14 mouse cellular contexts compared by ENCODE assay signal in the genomic region with DNA sequence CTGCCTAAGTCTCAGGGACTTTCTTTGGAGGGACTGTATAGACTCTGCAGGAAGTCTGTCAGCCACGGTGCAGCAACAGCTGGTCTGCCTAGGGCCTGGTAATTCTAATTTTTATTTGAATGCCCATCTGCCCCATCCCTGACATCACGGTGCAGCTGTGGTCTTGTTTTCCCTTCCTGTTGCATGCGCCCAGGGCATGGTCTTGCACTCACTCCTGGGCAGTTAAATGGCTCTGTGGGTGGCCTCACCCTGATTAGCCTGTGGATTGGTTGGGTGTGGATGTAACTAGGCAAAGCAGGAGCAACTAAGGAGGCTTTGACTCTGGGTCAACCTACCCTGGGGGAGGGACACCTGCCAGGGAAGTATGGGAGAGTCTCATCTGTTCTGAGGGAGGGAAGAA. TPM values are rescaled to one million over a fixed set of nuclear protein-coding genes. Genes with fewer than 3 reads are reported as not detected.
DNase-seq lines count a peak whose midpoint lies in the region; ATAC-seq lines count a peak whose summit lies in the region.
"Had no signal": no experiment of that assay in that cellular context is flagged by ENCODE, and none has a peak within 500 bp of the region (broad histone marks: within the 10 kb centered on the region; RNA-seq: fewer than 3 reads in every experiment).

No protein-coding gene starts in this region.

- 0 out of 2 replicates have a peak, but pooled peaks cover 5% of the 10 kb centered on the region for H3K27me3 ChIP-seq in intestine, embryonic 14.5 days (replicated peaks; ENCODE audit: control insufficient read depth, insufficient read depth, low read length)
- H3K27me3 ChIP-seq in intestine, embryonic 16.5 days (replicated peaks; ENCODE audit: control insufficient read depth, insufficient read depth, low read length) = no peaks in the 10 kb centered on the region
- no peaks in the 10 kb centered on the region for H3K27me3 ChIP-seq in limb, embryonic 13.5 days
- no peaks in the 10 kb centered on the region for H3K27me3 ChIP-seq in heart, embryonic 11.5 days (ENCODE audit: control insufficient read depth, insufficient read depth, low read length)

- WGBS in intestine, embryonic 14.5 days = 38% methylated on average over 3 of the region's 3 CpGs
- 38% methylated on average over 3 of the region's 3 CpGs for WGBS in intestine, embryonic 16.5 days
- WGBS in limb, embryonic 13.5 days = 17% methylated on average over 3 of the region's 3 CpGs
- 42% methylated on average over 3 of the region's 3 CpGs for WGBS in heart, embryonic 11.5 days (ENCODE audit: insufficient replicate concordance)

- ATAC-seq in intestine, embryonic 14.5 days (replicated peaks; ENCODE audit: low FRiP score, low TSS enrichment, low read depth) = 0 out of 2 replicates have a peak, but pooled peaks have one; percentile 37
- ATAC-seq in intestine, embryonic 16.5 days = no peak
- peak; percentile 49 for ATAC-seq in limb, embryonic 13.5 days (ENCODE audit: low FRiP score, low read depth)
- ATAC-seq in megakaryocyte progenitor cell, adult 5-6 weeks (replicated peaks; ENCODE audit: poor library complexity) = no peak
- no peak for ATAC-seq in heart, embryonic 11.5 days (replicated peaks; ENCODE audit: insufficient number of reproducible peaks, low FRiP score, low TSS enrichment)

- H3K4me2 ChIP-seq in intestine, embryonic 14.5 days (ENCODE audit: low read length) = no peak overlapping the region
- H3K4me2 ChIP-seq in intestine, embryonic 16.5 days (ENCODE audit: low read depth, low read length) = no peak overlapping the region
- no peak overlapping the region for H3K4me2 ChIP-seq in limb, embryonic 13.5 days (replicated peaks)
- H3K4me2 ChIP-seq in heart, embryonic 11.5 days = no peak overlapping the region
- H3K4me2 ChIP-seq: heart, embryonic 12.5 days had no signal

- H3K4me3 ChIP-seq in intestine, embryonic 14.5 days (ENCODE audit: low read depth, low read length) = no peak overlapping the region
- H3K4me3 ChIP-seq in intestine, embryonic 16.5 days (ENCODE audit: low read length) = no peak overlapping the region
- no peak overlapping the region for H3K4me3 ChIP-seq in limb, embryonic 13.5 days
- H3K4me3 ChIP-seq in heart, embryonic 11.5 days (ENCODE audit: low read depth, low read length) = no peak overlapping the region
- H3K4me3 ChIP-seq: heart, embryonic 12.5 days had no signal

- H3K9ac ChIP-seq in intestine, embryonic 14.5 days (ENCODE audit: low read length) = no peak overlapping the region
- no peak overlapping the region for H3K9ac ChIP-seq in intestine, embryonic 16.5 days (ENCODE audit: low read depth, low read length)
- no peak overlapping the region for H3K9ac ChIP-seq in limb, embryonic 13.5 days
- no peak overlapping the region for H3K9ac ChIP-seq in heart, embryonic 11.5 days (ENCODE audit: low read depth, low read length)
- H3K9ac ChIP-seq: heart, embryonic 12.5 days had no signal

- DNase-seq in intestine, embryonic 14.5 days (ENCODE audit: low spot score) = no peak
- DNase-seq in ES-CJ7 (ENCODE audit: low read depth, low spot score) = peak; percentile 69
- DNase-seq in embryo, embryonic 10.5 days (ENCODE audit: low spot score) = peak; percentile 32
- DNase-seq: adrenal gland, postnatal 14 days; cerebellum, postnatal 36 days; kidney, postnatal 10 days; thymus, postnatal 4 days had no signal

- no peaks in the 10 kb centered on the region for H3K9me3 ChIP-seq in intestine, embryonic 14.5 days (ENCODE audit: control insufficient read depth, low read length)
- no peaks in the 10 kb centered on the region for H3K9me3 ChIP-seq in intestine, embryonic 16.5 days (ENCODE audit: control insufficient read depth, low read length)
- no peaks in the 10 kb centered on the region for H3K9me3 ChIP-seq in limb, embryonic 13.5 days
- no peaks in the 10 kb centered on the region for H3K9me3 ChIP-seq in heart, embryonic 11.5 days (replicated peaks; ENCODE audit: control insufficient read depth, low read length)
- H3K9me3 ChIP-seq: heart, embryonic 12.5 days had no signal

- no peak overlapping the region for H3K27ac ChIP-seq in intestine, embryonic 14.5 days (ENCODE audit: low read depth)
- H3K27ac ChIP-seq in intestine, embryonic 16.5 days (ENCODE audit: low read length) = no peak overlapping the region
- H3K27ac ChIP-seq in limb, embryonic 13.5 days = no peak overlapping the region
- no peak overlapping the region for H3K27ac ChIP-seq in heart, embryonic 11.5 days (ENCODE audit: low read depth, low read length)

- no peaks in the 10 kb centered on the region for H3K36me3 ChIP-seq in intestine, embryonic 14.5 days (ENCODE audit: control insufficient read depth, insufficient read depth, low read length)
- H3K36me3 ChIP-seq in intestine, embryonic 16.5 days (ENCODE audit: control insufficient read depth, insufficient read depth, low read length) = no peaks in the 10 kb centered on the region
- no peaks in the 10 kb centered on the region for H3K36me3 ChIP-seq in limb, embryonic 13.5 days
- no peaks in the 10 kb centered on the region for H3K36me3 ChIP-seq in heart, embryonic 11.5 days (ENCODE audit: control insufficient read depth, insufficient read depth, low read length)
- H3K36me3 ChIP-seq: heart, embryonic 12.5 days had no signal

- peaks cover 16% of the 10 kb centered on the region for H3K4me1 ChIP-seq in intestine, embryonic 14.5 days (replicated peaks; ENCODE audit: control insufficient read depth, insufficient read depth, low read length)
- peaks cover 4% of the 10 kb centered on the region; the same call in 1 of the 2 replicates for H3K4me1 ChIP-seq in intestine, embryonic 16.5 days (ENCODE audit: control insufficient read depth, insufficient read depth, low read length)
- H3K4me1 ChIP-seq in limb, embryonic 13.5 days = peaks cover 47% of the 10 kb centered on the region
- peaks cover 15% of the 10 kb centered on the region for H3K4me1 ChIP-seq in heart, embryonic 11.5 days (ENCODE audit: control insufficient read depth, insufficient read depth, low read length)

RNA-seq across cellular contexts. Expression of a gene that starts 35.2 kb away (rescaled TPM):
- polyA plus RNA-seq in intestine, embryonic 14.5 days (2014; fragmentation: Nextera tagmentation; extraction: Ambion mirVana) = 2.4 and 2.7 TPM in 2 replicates
- polyA plus RNA-seq in intestine, embryonic 16.5 days (2015; fragmentation: Nextera tagmentation; extraction: Ambion mirVana) = 5.0 and 5.3 TPM in 2 replicates
- polyA plus RNA-seq in limb, embryonic 13.5 days (2015; fragmentation: Nextera tagmentation; extraction: Ambion mirVana) = 22.6 and 23.7 TPM in 2 replicates
- not detected in 2 replicates for total RNA-seq in megakaryocyte progenitor cell, adult 5-6 weeks (2015)
- total RNA-seq in megakaryocyte progenitor cell, adult 5-6 weeks (2017) = 0.44 TPM in 1 of 2 replicates, not detected in the other
- polyA plus RNA-seq in heart, embryonic 11.5 days (2014; fragmentation: Nextera tagmentation; extraction: Ambion mirVana) = 1.0 and 1.7 TPM in 2 replicates

RNA-seq across cellular contexts. Expression of a gene that starts 44.2 kb away (rescaled TPM):
- 15.8 and 18.7 TPM in 2 replicates for polyA plus RNA-seq in intestine, embryonic 14.5 days (2014; fragmentation: Nextera tagmentation; extraction: Ambion mirVana)
- 32.4 and 35.9 TPM in 2 replicates for polyA plus RNA-seq in intestine, embryonic 16.5 days (2015; fragmentation: Nextera tagmentation; extraction: Ambion mirVana)
- polyA plus RNA-seq in limb, embryonic 13.5 days (2015; fragmentation: Nextera tagmentation; extraction: Ambion mirVana) = 12.3 and 12.4 TPM in 2 replicates
- total RNA-seq in megakaryocyte progenitor cell, adult 5-6 weeks (2015) = 41.4 and 52.2 TPM in 2 replicates
- total RNA-seq in megakaryocyte progenitor cell, adult 5-6 weeks (2017) = 46.4 and 58.3 TPM in 2 replicates
- 9.3 and 9.7 TPM in 2 replicates for polyA plus RNA-seq in heart, embryonic 11.5 days (2014; fragmentation: Nextera tagmentation; extraction: Ambion mirVana)

RNA-seq across cellular contexts. Expression of a gene that starts 52.2 kb away (rescaled TPM):
- 0.04 and 0.46 TPM in 2 replicates for polyA plus RNA-seq in intestine, embryonic 14.5 days (2014; fragmentation: Nextera tagmentation; extraction: Ambion mirVana)
- 0.09 and 0.22 TPM in 2 replicates for polyA plus RNA-seq in intestine, embryonic 16.5 days (2015; fragmentation: Nextera tagmentation; extraction: Ambion mirVana)
- 1.8 TPM in 2 replicates for polyA plus RNA-seq in limb, embryonic 13.5 days (2015; fragmentation: Nextera tagmentation; extraction: Ambion mirVana)
- 0.17 and 1.1 TPM in 2 replicates for total RNA-seq in megakaryocyte progenitor cell, adult 5-6 weeks (2015)
- 0.25 and 0.37 TPM in 2 replicates for total RNA-seq in megakaryocyte progenitor cell, adult 5-6 weeks (2017)
- 0.27 and 0.49 TPM in 2 replicates for polyA plus RNA-seq in heart, embryonic 11.5 days (2014; fragmentation: Nextera tagmentation; extraction: Ambion mirVana)
- total RNA-seq: gastrocnemius, adult 8-10 months had no signal
- polyA plus RNA-seq: liver, adult 2 months had no signal

Comparison
In these comparisons a context has a peak if more than half of its experiments do, and no peak if none do; other contexts are left out.
1. ATAC-seq: peak in intestine, embryonic 14.5 days (single experiment) and limb, embryonic 13.5 days (single experiment); none in intestine, embryonic 16.5 days (single experiment), megakaryocyte progenitor cell, adult 5-6 weeks (single experiment) and heart, embryonic 11.5 days (single experiment).